Mouse (Mus musculus) CH12.LX (cell line): ENCODE measurements around the gene Abhd6. TPM values are rescaled to one million over a fixed set of nuclear protein-coding genes. Genes with fewer than 3 reads are reported as not detected.

Source experiments
- DNase-seq: peaks from one replicate; pipeline ENCODE4 v3.0.0-alpha.2; 2013; ENCODE audit errors: extremely low read depth
- H3K27ac ChIP-seq: 2 replicates; pipeline ENCODE4 v1.5.1; 2012; ENCODE audit warnings: low read depth, mild to moderate bottlenecking, control low read depth, moderate library complexity; ENCODE audit not compliant: insufficient read depth
- H3K27me3 ChIP-seq: replicated peaks from 2 replicates; pipeline ENCODE3; 2012; ENCODE audit warnings: inconsistent platforms
- H3K36me3 ChIP-seq, 2 experiments: replicated peaks in 1 of 2; 2 replicates each; pipeline versions ENCODE3 to v1.6.1; 2012; ENCODE audit warnings: inconsistent platforms in 1 of 2, low read length in 1 of 2, mild to moderate bottlenecking in 1 of 2, mixed read lengths in 1 of 2, moderate library complexity in 1 of 2; ENCODE audit not compliant: control insufficient read depth in 1 of 2, insufficient read depth in 1 of 2
- H3K4me1 ChIP-seq, 2 experiments: 2 replicates each; pipeline ENCODE4 v1.6.1; 2012; ENCODE audit warnings: inconsistent platforms in 1 of 2, moderate library complexity in 1 of 2; ENCODE audit not compliant: insufficient read depth in 2 of 2, control insufficient read depth in 1 of 2
- H3K4me2 ChIP-seq: 2 replicates; pipeline ENCODE4 v1.6.1; 2012; ENCODE audit warnings: low read depth, mild to moderate bottlenecking, control low read depth; ENCODE audit not compliant: poor library complexity, insufficient read depth, severe bottlenecking
- H3K4me3 ChIP-seq, 3 experiments: fragments of 150-350 bp in 1 of 3; sonication (generic) in 1 of 3; replicated peaks in 1 of 3; 2 replicates each; pipeline versions ENCODE3 to v1.5.1; 2011 to 2012; ENCODE audit warnings: low read depth in 2 of 3, low read length in 2 of 3, mild to moderate bottlenecking in 2 of 3, moderate library complexity in 2 of 3, control low read depth in 1 of 3, improper control_type of control experiment in 1 of 3, inconsistent platforms in 1 of 3, mixed read lengths in 1 of 3; ENCODE audit not compliant: poor library complexity in 1 of 3
- H3K79me2 ChIP-seq: replicated peaks from 2 replicates; pipeline ENCODE4 v1.6.1; 2012; ENCODE audit warnings: mild to moderate bottlenecking, moderate library complexity; ENCODE audit not compliant: control insufficient read depth, poor library complexity, insufficient read depth, severe bottlenecking; ENCODE audit errors: extremely low read depth
- H3K9ac ChIP-seq: 2 replicates; pipeline ENCODE4 v1.6.1; 2012; ENCODE audit warnings: low read depth, mild to moderate bottlenecking, control low read depth, moderate library complexity; ENCODE audit not compliant: insufficient read depth
- H3K9me3 ChIP-seq: replicated peaks from 2 replicates; pipeline ENCODE3; 2012; ENCODE audit warnings: low read length, inconsistent platforms, mixed read lengths
- BHLHE40 ChIP-seq: IDR thresholded peaks from 2 replicates; pipeline ENCODE4 v1.6.1; 2011; ENCODE audit warnings: mild to moderate bottlenecking, low read depth, low read length, improper control_type of control experiment
- CHD1 ChIP-seq: IDR thresholded peaks from 2 replicates; pipeline ENCODE4 v1.6.1; 2012; ENCODE audit warnings: low read depth, low read length, improper control_type of control experiment, inconsistent platforms
- E2F4 ChIP-seq: IDR thresholded peaks from 2 replicates; pipeline ENCODE4 v1.6.1; 2011; ENCODE audit warnings: low read depth, low read length, improper control_type of control experiment; ENCODE audit not compliant: insufficient replicate concordance
- ELF1 ChIP-seq: IDR thresholded peaks from 2 replicates; pipeline ENCODE4 v1.6.1; 2014; ENCODE audit warnings: low read depth, mild to moderate bottlenecking, inconsistent platforms, low read length, improper control_type of control experiment
- EP300 ChIP-seq: IDR thresholded peaks from 2 replicates; pipeline ENCODE4 v1.6.1; 2011; ENCODE audit warnings: low read length, improper control_type of control experiment
- ETS1 ChIP-seq: conservative IDR thresholded peaks from 2 replicates; pipeline ENCODE4 v1.6.1; 2012; ENCODE audit warnings: low read depth, mild to moderate bottlenecking, inconsistent platforms, low read length, improper control_type of control experiment, moderate library complexity
- GABPA ChIP-seq: IDR thresholded peaks from 2 replicates; pipeline ENCODE4 v1.6.1; 2012; ENCODE audit warnings: low read depth, low read length, improper control_type of control experiment, inconsistent platforms; ENCODE audit not compliant: insufficient replicate concordance
- HCFC1 ChIP-seq: IDR thresholded peaks from 2 replicates; pipeline ENCODE4 v1.6.1; 2012; ENCODE audit warnings: low read depth, mild to moderate bottlenecking, inconsistent platforms, low read length, improper control_type of control experiment
- IRF4 ChIP-seq: IDR thresholded peaks from 2 replicates; pipeline ENCODE4 v1.6.1; 2014; ENCODE audit warnings: low read depth, mild to moderate bottlenecking, inconsistent platforms, low read length, improper control_type of control experiment
- JUN ChIP-seq: IDR thresholded peaks from 2 replicates; pipeline ENCODE4 v1.6.1; 2011; ENCODE audit warnings: low read depth, mild to moderate bottlenecking, low read length, improper control_type of control experiment, moderate library complexity; ENCODE audit not compliant: insufficient read depth
- JUND ChIP-seq: conservative IDR thresholded peaks from 2 replicates; pipeline ENCODE4 v1.6.1; 2011; ENCODE audit warnings: low read depth, low read length, improper control_type of control experiment
- KAT2A ChIP-seq: IDR thresholded peaks from 2 replicates; pipeline ENCODE4 v1.6.1; 2012; ENCODE audit warnings: low read length, improper control_type of control experiment, inconsistent platforms; ENCODE audit not compliant: insufficient replicate concordance
- MAX ChIP-seq: IDR thresholded peaks from 2 replicates; pipeline ENCODE4 v1.6.1; 2011; ENCODE audit warnings: low read length, improper control_type of control experiment
- MXI1 ChIP-seq: IDR thresholded peaks from 2 replicates; pipeline ENCODE4 v1.6.1; 2011; ENCODE audit warnings: mild to moderate bottlenecking, low read depth, low read length, improper control_type of control experiment
- MYC ChIP-seq: IDR thresholded peaks from 2 replicates; pipeline ENCODE4 v1.6.1; 2011; ENCODE audit warnings: low read depth, mild to moderate bottlenecking, improper control_type of control experiment, low read length
- NELFE ChIP-seq: IDR thresholded peaks from 2 replicates; pipeline ENCODE4 v1.6.1; 2011; ENCODE audit warnings: low read depth, low read length, improper control_type of control experiment
- PAX5 ChIP-seq: IDR thresholded peaks from 2 replicates; pipeline ENCODE4 v1.6.1; 2012; ENCODE audit warnings: low read length, inconsistent platforms, mixed read lengths
- POLR2A ChIP-seq: IDR thresholded peaks from 2 replicates; pipeline ENCODE4 v1.6.1; 2011; ENCODE audit warnings: low read depth, mild to moderate bottlenecking, improper control_type of control experiment, low read length
- RCOR1 ChIP-seq: conservative IDR thresholded peaks from 2 replicates; pipeline ENCODE4 v1.6.1; 2012; ENCODE audit warnings: low read depth, mild to moderate bottlenecking, inconsistent platforms, low read length, improper control_type of control experiment
- SIN3A ChIP-seq: IDR thresholded peaks from 2 replicates; pipeline ENCODE4 v1.6.1; 2012; ENCODE audit warnings: low read length, improper control_type of control experiment, inconsistent platforms
- SMC3 ChIP-seq: IDR thresholded peaks from 2 replicates; pipeline ENCODE4 v1.6.1; 2011; ENCODE audit warnings: low read depth, low read length, improper control_type of control experiment
- TBP ChIP-seq: conservative IDR thresholded peaks from 2 replicates; pipeline ENCODE4 v1.6.1; 2011; ENCODE audit warnings: low read depth, low read length, improper control_type of control experiment
- TCF12 ChIP-seq: IDR thresholded peaks from 2 replicates; pipeline ENCODE4 v1.6.1; 2014; ENCODE audit warnings: low read depth, mild to moderate bottlenecking, inconsistent platforms, low read length, improper control_type of control experiment
- UBTF ChIP-seq: IDR thresholded peaks from 2 replicates; pipeline ENCODE4 v1.6.1; 2012; ENCODE audit warnings: low read depth, mild to moderate bottlenecking, inconsistent platforms, low read length, improper control_type of control experiment, moderate library complexity
- USF1 ChIP-seq: IDR thresholded peaks from 2 replicates; pipeline ENCODE4 v1.6.1; 2014; ENCODE audit warnings: low read depth, mild to moderate bottlenecking, inconsistent platforms, low read length, improper control_type of control experiment
- USF2 ChIP-seq: conservative IDR thresholded peaks from 2 replicates; pipeline ENCODE4 v1.6.1; 2011; ENCODE audit warnings: low read depth, low read length, improper control_type of control experiment
- ZKSCAN1 ChIP-seq: IDR thresholded peaks from 2 replicates; pipeline ENCODE4 v1.6.1; 2012; ENCODE audit warnings: low read depth, inconsistent platforms, low read length, improper control_type of control experiment, borderline replicate concordance
- ZNF384 ChIP-seq: IDR thresholded peaks from 2 replicates; pipeline ENCODE4 v1.6.1; 2012; ENCODE audit warnings: low read depth, low read length, improper control_type of control experiment, inconsistent platforms
- dilution Hi-C: fragments of 300-500 bp; cut with MboI; formaldehyde crosslinking; loops from 2 replicates; pipeline ENCODE4 v1.14.3; 2020; ENCODE audit warnings: low sequenced_read_pairs; ENCODE audit not compliant: extremely low pct_unique_long_range_greater_than_20kb, extremely low pct_ligation_motif_present
- in situ Hi-C: fragments of 300-500 bp; cut with MboI; formaldehyde crosslinking; loops from 3 replicates; pipeline ENCODE4 v1.14.3; 2019; ENCODE audit warnings: low sequenced_read_pairs, low pct_ligation_motif_present, low pct_unique_long_range_greater_than_20kb, mixed read lengths
- polyA plus RNA-seq: library from polyadenylated mRNA; unstranded; fragments of >175 nt; gene quantifications from 2 replicates; pipeline ENCODE4 v1.2.1, GENCODE M21; 2012; ENCODE audit warnings: low read depth; ENCODE audit not compliant: insufficient read length
- total RNA-seq, 2 experiments: library from RNA; depleted of rRNA; stranded (reverse); fragments of 300-350 nt in 1 of 2; fragments of >200 nt in 1 of 2; gene quantifications; 2 replicates each; pipeline ENCODE4 v1.2.3; 2012 to 2014

Gene Abhd6
- total and polyA plus RNA-seq, 3 experiments, result 31.9 to 55.9 (median 36.0) TPM

- DNase-seq, result no peak
- no peaks in the 10 kb centered on the region for H3K9me3 ChIP-seq
- in situ Hi-C loops, result loop anchor here (10.0 kb wide), 2 partner anchors 175 to 185 kb away; partner anchors contain the start of genes Flnb and Pdhb
Observed at GRCm38 (mm10) chr14:7999435-7999834, 3.3 kb upstream of the Abhd6 start.

GRCm38 (mm10) chr14:8000247-8000646 is 2.5 kb upstream of the Abhd6 start:
- Histone ChIP-seq H3K79me2 (peaks cover 3% of the 10 kb centered on the region; the same call in 1 of the 2 replicates), H3K4me2 (no peak overlapping the region), H3K9ac (no peak overlapping the region), H3K9me3 (no peaks in the 10 kb centered on the region), H3K4me1 (peaks cover 22 to 52% of the 10 kb centered on the region in 2 experiments), H3K27ac (no peak overlapping the region), H3K36me3 (no peaks in the 10 kb centered on the region), H3K27me3 (peaks cover 8% of the 10 kb centered on the region), H3K4me3 (no peak overlapping the region)
- in situ Hi-C loops, result loop anchor here (5.0 kb wide), 2 partner anchors 38 to 42 kb away; no protein-coding TSS in a partner anchor
- dilution Hi-C loops, result no loop called here
- DNase-seq, result no peak
- TF ChIP-seq UBTF (no peak), ELF1 (no peak), PAX5 (no peak), JUND (no peak), USF1 (no peak), TBP (no peak), ETS1 (no peak), MXI1 (no peak), E2F4 (no peak), KAT2A (no peak), IRF4 (no peak), JUN (no peak), MYC (no peak), BHLHE40 (no peak), ZKSCAN1 (no peak), ZNF384 (no peak)

More at GRCm38 (mm10) chr14:7999435-7999834, 3.3 kb upstream of the Abhd6 start:
- no peak overlapping the region for H3K9ac ChIP-seq
- dilution Hi-C loops, result no loop called here
- no peak overlapping the region for H3K27ac ChIP-seq
- no peak overlapping the region for H3K4me2 ChIP-seq
- peaks cover 8% of the 10 kb centered on the region for H3K27me3 ChIP-seq
- H3K4me3 ChIP-seq, result no peak overlapping the region
- H3K36me3 ChIP-seq, result no peaks in the 10 kb centered on the region
- TF ChIP-seq USF2, result no peak
- TF ChIP-seq TCF12, result no peak
- TF ChIP-seq NELFE, result no peak
- TF ChIP-seq SIN3A, result no peak
- no peak for TF ChIP-seq KAT2A
- TF ChIP-seq POLR2A, result no peak
- TF ChIP-seq CHD1, result no peak
- no peak for TF ChIP-seq MAX
- no peak for TF ChIP-seq HCFC1
- TF ChIP-seq JUN, result no peak
- no peak for TF ChIP-seq ETS1
- TF ChIP-seq RCOR1, result no peak
- TF ChIP-seq ZKSCAN1, result no peak
- TF ChIP-seq GABPA, result no peak
- TF ChIP-seq PAX5, result no peak
- no peak for TF ChIP-seq MYC
- no peak for TF ChIP-seq BHLHE40
- no peak for TF ChIP-seq SMC3
- no peak for TF ChIP-seq EP300
- H3K4me1 ChIP-seq, result peaks cover 26 to 51% of the 10 kb centered on the region in 2 experiments
- H3K79me2 ChIP-seq, result peaks cover 3% of the 10 kb centered on the region; the same call in 1 of the 2 replicates
